Mouse (Mus musculus) T-helper 2 cell (primary cell): Measurements from ENCODE around the gene Sept1.

Source experiments
- in situ Hi-C: fragments of 300-600 bp; cut with MboI, MseI; formaldehyde crosslinking; loops from one replicate; pipeline ENCODE4 v1.15.1; 2025; ENCODE audit warnings: high pct_unique_total_duplicates

Gene Sept1

DNA sequence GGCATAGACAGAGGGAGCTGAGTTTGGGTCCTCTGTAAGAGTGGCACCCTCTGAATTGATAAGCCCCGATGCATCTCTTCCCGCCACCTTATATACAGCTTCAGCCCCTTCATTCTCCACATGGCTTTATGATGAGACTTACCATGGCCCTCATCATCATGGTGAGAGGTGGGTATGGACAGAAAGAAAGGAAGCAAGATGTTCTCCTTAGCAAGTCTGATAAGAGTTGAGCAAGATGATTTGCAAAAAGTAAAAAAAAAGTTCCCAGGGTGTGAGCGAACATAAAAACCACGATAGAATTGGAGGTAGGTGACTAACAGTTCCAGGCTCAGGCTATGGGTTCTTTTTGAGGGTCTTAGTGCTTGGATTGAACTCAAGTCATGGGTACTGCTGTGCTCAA is 14.3 kb downstream of the Sept1 start:
- in situ Hi-C loops: no loop called here

DNA sequence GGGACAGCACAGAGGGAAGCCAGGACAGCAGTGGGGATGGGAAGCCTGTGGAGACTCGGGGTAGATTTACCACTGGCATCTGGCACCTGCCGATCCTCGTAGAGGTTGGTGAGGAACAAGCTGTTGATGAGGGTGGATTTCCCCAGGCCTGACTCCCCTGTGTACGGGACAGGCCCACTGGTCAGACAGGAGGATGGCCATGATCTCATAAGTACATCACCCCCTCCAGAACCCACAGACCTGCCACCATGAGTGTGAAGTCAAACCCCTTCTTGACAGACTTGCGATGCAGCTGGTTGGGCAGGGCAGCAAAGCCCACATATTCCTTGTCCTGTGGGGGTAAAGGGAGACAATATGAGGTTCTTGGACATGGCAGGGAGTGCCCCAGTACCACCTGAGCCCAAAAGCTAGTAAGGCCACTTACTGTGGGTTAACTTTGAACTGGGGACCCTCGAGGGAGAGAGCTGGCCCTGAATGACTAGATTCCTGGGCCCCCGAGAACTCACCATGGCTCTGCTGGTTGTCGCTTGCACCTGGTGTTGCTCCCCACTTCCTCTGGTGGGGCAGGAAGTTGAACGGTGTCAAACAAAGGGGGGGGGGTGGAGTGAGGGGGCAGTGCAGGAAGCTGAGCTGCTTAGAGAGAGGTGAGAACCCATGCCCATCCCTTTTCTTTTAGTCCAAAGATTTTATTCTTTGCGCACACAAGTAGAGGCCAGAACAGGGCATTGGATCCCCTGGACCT is 14.9 kb downstream of the Sept1 start:
- in situ Hi-C loops: no loop called here

DNA sequence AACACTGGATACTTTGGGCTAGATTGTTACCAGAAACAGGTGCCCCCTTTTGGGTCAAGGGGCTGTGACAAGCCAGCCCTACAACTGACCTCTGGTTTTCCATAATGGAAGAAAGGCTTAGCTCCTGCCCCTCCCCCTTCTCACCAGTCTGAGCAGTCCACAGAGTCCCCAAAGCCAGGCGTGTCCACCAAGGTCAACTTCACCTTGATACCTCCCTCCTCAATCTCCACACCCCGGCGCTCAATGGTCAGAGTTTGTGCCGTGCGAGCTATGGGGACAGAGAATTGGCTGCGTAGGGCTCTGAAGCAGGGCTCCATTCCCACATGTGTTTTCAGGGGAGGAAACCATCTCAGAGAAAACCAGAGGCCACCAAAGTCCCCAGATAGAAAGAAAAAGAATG is 15.5 kb downstream of the Sept1 start:
- in situ Hi-C loops: no loop called here

DNA sequence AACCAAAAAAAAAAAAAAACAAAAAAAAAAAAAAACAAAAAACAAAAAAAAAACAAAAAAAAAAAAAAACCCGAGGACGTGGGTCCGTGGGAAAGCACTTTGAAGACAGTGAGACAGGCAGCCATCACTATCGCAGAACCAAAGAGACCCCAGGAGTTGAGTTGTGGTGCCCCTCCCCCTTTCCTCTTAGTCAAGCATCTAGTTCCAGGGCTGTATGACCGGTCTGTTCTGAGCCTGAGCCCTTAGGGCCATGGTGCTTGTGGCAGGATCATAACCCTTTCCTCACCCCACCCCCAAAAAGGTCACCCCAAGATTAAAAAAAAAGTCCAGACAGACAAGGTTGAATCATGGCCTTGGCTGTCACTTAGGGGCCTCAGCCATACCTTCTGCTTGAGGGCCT is 16.6 kb downstream of the Sept1 start:
- in situ Hi-C loops: no loop called here

DNA sequence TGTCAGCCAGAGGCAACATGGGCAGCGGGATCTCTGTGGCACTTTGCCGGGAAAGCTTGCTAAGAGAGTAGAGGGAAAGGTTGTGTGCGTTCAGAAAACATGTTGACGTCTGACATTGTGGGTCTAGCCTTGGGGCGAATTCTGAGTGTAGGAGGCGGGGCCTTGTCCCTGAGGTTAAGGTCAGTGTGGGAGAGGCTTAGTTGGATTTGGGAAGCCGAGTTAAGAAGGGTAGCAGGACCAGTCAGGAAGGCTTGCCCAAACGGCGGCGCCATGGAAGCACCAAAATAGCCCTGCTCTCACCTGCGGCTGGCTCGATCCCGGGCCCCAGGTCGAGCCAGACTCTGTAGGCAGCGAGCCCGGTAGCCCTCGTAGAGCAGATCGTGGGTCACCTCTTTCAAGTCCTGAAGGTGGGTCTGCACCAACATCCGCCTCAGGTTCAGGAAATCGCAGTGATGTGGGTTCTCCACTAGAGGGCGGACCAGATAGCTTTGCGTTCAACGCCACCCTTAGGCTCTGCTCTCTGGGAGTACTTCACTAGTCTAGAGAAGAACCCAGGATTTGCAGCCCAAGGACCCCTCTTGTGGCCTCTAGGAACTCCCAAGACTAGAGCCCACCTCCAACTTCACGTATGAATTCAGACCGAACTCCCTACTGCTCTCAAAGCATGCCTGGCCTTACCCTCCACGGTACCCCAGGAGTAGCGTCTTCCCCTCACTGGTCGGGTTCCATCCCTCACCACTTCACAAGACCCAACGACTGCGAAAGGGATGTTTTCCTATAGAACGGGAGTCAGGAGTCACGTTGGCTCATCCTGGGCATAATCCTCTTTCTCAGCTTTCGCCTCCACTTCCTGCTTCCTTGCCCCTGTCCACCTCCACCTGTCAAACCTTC is 17.7 kb downstream of the Sept1 start:
- in situ Hi-C loops: no loop called here

DNA sequence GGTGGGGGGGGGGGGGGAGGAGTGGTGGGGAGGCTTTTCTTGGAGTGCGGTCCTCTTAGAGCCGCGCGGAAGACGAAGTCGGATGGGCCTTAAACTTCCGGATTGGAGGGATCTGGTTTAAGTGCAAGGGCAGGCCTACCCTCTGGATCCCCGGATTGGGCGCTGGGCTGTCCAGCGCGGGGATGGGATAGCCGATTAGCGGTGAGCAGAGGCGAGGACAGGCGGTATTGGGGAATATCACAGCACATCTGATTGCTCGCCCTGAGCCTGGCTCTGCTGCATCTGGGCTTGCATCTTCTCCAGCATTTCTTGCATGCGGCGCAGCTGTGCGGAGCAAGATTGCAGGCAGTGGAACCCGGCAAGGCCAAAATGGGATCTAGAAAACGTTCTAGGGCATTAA is 18.4 kb downstream of the Sept1 start:
- in situ Hi-C loops: no loop called here

DNA sequence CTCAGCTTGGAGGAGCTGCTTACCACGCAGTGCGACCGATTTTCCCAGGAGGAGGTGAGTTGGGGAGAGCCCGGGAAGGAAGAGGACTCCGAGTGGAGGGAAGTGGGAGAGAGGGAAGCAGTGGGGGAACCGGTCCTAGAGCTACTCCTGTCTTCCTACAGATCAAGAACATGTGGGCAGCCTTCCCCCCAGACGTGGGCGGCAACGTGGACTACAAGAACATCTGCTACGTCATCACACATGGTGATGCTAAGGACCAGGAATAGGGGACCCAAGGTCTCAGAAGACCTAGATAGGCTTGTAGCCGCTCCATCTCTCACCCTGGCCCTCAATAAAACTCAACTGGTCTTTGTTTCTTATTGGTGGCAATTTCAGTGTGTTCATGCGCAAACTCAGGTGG is 19.0 kb downstream of the Sept1 start:
- in situ Hi-C loops: no loop called here

DNA sequence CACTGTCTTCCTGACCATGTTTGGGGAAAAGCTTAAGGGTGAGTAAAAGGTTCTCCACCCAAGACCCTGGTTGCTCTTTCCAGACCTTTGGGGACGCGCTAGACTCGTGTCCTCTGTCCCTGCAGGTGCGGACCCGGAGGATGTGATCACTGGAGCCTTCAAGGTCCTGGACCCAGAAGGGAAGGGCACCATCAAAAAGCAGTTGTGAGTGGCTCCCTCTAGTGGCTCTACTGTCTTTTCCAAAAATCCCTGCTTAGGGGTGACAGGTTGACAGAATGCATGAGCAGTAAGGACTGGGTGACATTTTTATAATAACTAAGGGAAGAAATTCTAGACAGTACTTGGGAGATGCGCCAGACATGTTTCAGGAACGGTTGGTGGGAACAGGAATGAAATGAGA is 19.4 kb downstream of the Sept1 start:
- in situ Hi-C loops: no loop called here

DNA sequence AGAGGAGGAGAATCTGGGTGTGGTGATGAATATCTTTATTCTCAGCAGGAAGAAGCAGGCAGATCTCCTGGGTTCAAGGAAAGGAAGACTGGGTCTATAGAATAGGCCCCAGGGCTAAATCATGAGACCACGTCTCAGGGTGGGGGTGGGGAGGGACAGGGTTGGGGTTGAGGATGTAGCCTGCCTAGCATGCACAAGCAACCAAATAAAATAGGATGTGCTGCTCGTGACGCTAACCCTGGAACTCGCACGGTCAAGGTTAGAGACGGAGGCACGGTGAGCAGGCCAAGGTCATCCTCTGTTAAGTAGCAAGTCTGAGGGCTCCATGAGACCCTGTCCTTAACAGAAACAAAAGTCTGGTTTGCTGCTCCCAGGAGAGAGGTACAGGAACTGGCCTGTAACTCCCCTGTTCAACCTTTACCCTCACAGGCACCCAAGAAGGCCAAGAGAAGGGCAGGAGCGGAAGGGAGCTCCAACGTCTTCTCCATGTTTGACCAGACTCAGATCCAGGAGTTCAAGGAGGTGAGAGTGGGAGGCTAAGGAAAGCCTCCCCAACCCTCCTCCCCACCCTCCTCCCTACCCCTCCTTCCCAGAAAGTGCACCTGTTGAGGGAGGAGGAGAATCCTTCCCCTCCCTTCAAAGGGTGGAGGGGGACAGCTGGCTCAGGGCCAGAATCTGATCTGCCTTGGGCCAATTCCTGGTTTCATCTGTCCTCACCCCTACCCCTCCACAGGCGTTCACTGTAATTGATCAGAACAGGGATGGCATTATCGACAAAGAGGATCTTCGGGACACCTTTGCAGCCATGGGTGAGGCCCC is 20.3 kb downstream of the Sept1 start:
- in situ Hi-C loops: no loop called here

DNA sequence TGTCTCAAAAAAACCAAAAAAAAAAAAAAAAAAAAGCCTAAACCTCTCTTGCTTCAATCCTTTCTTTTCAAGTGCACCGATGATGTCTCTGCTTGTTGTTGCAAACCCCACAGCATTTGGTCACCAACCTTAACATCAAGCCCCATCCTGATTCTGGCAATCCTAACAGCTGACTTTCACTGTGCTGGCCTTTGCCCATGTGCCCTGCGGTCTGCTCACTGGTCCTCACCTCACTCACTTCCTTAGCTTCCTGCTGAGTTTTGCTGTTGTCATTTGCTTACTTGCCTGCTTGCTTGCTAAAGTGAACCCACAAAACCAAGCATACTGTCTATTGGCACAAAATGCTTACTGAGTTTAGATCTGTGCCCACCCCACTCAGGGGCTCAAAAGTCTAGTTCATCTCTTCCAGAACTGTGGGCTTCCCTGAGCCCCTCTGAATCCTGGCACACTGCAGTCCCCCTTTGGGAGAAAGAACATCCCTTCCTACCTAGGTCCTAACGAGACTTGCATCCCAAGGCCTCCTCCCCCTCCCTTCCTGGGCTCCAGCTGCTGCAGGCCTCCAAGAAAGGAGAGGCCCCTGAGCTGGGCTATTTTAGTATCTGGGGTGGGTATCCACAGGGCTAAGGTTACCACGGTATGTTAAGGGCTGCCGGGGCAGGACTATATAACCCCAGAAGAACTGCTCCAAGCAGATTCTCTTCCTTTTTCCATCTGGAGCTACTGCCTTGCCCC is 21.8 kb downstream of the Sept1 start:
- in situ Hi-C loops: no loop called here

DNA sequence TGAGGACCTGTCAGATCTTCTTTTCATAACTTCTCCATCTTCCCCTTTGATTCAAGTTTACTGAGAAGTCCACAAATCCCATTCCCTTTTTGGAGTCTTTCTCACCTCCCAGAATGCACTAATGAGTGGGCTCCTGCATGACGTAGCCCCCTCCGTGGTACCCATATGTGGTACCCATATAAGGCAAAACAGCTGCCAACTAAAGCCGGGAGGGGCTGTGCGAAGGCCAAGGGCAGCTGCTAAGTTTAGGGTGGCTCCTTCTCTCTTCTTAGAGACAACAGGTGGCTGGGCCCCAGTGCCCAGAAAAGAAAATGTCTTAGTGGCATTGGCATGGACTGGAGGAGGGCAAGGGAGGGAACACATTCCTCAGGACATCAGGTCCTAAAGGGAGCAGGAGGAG is 22.7 kb downstream of the Sept1 start:
- in situ Hi-C loops: no loop called here

DNA sequence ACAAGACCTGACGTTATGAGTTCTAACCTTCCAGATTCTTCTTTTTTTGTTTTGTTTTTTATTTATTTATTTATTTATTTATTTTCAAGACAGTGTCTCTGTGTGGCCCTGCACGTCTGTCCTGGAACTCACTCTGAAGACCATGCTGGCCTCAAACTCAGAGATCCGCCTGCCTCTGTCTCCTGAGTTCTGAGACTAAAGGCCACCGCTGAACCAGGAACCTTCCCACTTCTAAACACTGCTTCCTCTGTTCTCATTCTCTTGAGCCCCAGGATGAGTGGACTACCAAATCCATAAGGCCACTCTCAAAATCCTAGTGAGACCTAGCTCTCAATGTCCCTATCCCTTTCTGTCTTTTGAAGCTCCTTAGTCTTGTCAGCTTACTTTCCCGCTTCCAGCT is 23.1 kb downstream of the Sept1 start:
- in situ Hi-C loops: no loop called here

DNA sequence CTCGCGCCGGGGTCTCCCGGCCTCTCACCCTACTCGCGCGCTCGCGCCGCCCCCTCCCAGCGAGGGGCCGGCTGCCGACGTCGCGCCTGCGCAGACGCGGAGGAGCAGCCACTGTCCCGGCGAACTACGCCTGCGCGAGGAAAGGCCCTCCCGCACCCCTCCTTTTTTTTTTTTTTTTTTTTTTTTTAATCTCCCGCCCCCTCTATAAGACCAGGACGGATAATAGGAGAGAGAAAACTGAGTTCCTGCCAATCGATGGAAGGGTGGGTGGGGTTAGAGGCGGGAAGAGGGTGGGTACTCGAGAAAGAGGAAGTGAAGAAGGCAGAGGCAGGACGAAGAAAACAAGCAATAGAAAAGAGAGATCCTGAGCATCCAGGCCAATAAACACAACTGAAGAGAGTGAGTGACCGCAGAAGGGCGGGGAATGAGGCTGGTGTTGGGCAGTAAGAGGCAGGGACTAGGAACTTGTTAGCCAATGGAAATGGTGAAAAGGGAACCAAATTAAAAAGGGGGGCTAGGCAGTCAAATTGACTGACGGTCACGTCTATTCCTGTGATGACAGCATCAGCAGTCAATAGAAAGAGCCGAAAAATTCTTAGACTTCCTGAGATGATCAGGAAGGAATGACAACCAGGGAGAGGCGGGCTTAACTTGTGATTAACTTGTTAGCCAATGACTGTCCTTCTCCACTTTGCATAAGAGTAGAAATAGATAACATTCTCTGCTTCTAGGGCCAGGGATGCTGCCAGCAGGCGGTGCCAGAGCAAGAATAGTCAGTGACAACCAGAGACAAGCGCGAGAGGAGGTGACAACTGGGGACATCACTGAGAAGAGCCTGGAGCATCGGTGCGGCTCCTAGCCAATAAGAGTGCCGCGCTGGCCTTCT is 24.1 kb downstream of the Sept1 start, which contains the start of gene Mylpf:
Gene Mylpf, plus strand, starts transcription at position 338 of the 886 bp plus-strand sequence.
- in situ Hi-C loops: no loop called here

DNA sequence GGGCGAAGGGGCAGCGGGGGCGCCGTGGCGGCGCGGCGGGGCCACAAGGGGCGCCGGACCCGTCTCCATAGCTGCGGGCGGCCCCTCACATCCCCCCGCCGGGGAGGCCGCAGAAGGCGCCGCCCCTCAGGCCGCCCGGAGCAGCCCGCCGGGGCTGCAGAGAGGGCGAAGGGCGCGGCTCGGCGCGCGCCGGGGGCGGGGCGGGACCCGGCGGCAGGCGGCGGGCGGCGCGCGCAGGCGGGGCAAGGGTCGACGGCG is 24.7 kb downstream of the Sept1 start, which contains the start of gene Tbc1d10b:
Gene Tbc1d10b, minus strand, starts transcription at position 174 of the 258 bp plus-strand sequence.
- in situ Hi-C loops: no loop called here

DNA sequence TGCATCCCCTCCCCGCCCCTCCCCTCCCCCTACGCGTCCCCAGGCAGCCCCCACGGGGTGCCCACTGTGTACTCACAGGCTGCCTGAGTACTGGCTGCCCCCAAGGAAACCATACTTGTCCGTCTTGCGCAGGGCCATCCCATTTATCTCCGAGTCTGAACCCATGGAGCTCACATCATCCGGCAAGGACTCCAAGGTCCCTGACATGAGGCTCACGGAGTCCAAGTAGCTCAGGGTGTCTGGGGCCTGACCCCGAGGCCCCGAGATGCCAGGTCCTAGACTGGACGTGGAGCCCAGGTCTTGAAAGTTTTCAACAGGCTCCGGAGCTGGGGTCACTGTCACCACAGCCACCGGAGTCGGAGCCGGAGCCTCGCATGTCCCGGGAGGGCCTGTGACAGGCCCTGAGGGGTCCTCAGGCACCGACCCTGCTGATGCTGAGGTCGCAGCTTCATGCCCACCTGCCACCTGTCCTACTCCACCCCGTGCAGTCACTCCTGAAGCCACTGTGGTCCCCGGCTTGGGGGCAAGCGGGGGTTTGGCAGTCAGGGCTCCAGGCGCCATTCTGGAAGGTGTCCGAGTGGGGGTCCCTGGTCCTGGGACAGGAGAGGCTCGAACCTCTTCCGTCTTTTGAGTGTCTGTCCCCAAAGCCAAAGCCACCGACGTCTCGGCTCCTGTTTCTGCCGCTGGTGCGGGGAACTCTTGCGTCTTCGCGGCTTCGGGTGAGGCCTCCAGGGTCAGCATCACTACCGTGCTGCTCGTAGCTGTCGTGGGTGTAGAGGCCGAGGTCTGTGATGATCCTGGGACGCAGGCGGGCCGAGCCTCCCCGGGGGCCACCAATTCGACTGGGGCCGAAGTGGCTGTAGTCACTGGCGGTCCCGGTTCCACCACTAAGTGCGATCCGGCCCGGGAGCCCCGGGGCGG is 25.3 kb downstream of the Sept1 start:
- in situ Hi-C loops: no loop called here

DNA sequence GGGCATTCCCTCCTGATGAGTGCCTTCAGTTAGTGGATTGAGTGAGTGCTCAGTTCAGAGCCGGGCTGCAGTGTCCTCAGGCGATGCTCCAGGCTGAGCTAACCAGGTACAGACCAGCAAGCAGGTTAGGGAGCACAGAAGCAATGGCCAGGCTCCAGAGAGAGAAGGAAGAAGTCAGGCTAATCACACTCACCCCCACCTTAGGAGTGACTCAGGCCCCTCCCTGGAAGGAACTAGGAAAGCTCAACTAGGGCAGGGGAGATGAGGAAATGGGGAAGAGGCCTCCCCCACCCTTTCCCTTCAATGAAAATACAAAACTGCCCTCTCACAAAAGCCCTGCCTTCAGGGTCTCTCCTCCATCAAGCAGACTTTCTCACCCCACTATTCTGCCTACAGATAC is 26.3 kb downstream of the Sept1 start:
- in situ Hi-C loops: no loop called here

DNA sequence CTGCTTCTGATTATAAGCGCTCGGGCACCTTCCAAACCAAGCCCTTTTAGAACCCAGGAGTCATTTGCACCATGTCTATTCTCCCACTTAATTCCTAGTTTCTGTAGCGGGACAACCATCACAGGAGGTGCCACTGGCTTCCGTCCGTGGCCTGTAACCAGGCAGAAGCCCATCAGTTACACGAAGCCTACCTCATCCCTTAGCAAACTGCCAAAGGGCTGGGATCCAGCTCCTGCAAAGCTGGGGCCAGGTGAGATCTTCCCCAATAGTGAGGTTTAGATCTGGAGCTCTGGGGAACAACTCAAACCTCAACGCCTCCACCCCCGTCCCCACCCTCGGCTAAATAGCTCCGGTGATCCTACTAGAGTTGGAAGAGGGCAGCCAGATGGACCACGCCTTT is 36.4 kb downstream of the Sept1 start:
- in situ Hi-C loops: no loop called here

DNA sequence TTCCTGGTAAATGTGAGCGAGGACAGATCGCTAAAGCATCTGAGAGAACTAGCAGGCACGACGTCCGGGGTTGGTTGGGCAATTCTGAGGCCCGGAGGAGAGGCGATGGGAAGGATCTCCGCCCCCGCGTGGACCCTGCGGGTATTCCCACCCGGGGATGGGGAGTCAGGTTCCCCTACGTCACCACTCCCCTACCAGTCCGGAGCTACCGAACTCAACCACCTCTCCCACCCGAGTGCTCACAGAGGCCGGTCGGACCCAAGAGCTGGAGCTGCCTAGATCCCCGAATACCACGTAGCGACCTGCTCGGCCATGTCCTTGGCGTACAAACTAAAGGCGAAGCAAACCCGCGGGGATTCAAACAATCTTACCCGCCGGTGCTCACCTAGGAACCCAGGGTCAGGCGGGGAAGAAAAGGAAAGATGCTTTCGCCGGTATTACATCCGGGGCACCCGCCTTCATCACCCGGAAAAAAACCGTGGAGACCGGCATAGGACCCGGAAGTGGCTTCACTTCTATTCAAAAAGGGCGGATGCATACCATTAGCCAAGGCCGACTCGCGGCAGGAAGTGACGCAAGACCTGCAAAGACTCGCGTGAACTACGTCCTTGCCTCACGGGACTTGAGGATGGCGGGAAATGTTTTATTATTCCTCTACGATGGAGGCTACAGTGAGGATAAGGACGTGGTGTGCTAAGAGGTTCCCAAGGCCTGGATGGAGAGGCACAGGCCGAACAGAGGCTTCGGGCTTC is 37.2 kb downstream of the Sept1 start, which contains the start of gene Cd2bp2:
Gene Cd2bp2, minus strand, starts transcription at position 507 of the 752 bp plus-strand sequence.
- in situ Hi-C loops: no loop called here

DNA sequence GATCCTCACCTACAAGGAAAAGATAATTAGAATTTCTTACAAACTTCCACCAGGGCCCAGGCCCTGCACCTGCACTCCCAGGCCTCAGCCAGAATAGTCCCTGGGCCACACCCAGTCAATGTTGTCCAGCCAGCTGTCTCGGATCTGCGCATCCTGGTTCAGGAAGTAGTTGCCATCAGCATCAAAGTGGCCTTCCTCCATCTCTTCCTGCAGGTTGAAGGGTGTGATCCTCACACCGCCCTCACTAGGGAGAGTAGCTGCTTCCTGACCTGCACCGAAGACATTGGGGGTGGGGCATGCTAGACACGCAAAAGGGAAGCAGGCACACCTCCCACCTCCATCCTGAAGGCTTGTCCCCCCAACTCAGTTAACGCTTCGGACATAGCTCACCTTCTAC is 38.3 kb downstream of the Sept1 start:
- in situ Hi-C loops: no loop called here
